Mouse (Mus musculus) gastrocnemius, postnatal 10 days (tissue): ENCODE data around the gene 1810009J06Rik. TPM values are rescaled to one million over a fixed set of nuclear protein-coding genes. Genes with fewer than 3 reads are reported as not detected.
"Not testable (repeated sequence)": the region's sequence is repeated elsewhere in the genome, so short reads cannot be mapped to it uniquely, and the experiment has no call there.

Experiments
- DNase-seq: peaks from one replicate; pipeline ENCODE4 v3.0.0; 2021; ENCODE audit warnings: mixed read lengths
- long read RNA-seq, 2 experiments: library from polyadenylated mRNA; stranded (forward); transcript quantifications; one replicate each; pipeline ENCODE4 v2.0.0; 2021
- total RNA-seq, 2 experiments: library from RNA; stranded (reverse); gene quantifications; 2 replicates each; pipeline ENCODE4 v1.2.3; 2021

1810009J06Rik gene
- total RNA-seq, result not detected
- long read RNA-seq, experiment 1, result 0 reads
- long read RNA-seq, experiment 2, result 0 reads

- not testable (repeated sequence) for DNase-seq
Observed at GRCm38 (mm10) chr6:40964454-40964853, at the start of gene 1810009J06Rik. Gene 1810009J06Rik, plus strand, starts transcription at chr6:40964754.

GRCm38 (mm10) chr6:40919954-40920353 lies 44.6 kb upstream of the 1810009J06Rik start:
- DNase-seq, result no peak

- DNase-seq, result no peak
Observed at GRCm38 (mm10) chr6:40940457-40940856, 24.1 kb upstream of the 1810009J06Rik start, which contains the start of gene 1700074P13Rik. Gene 1700074P13Rik, minus strand, starts transcription at chr6:40940557.

- DNase-seq, result no peak
Observed at GRCm38 (mm10) chr6:40951770-40952169, 12.8 kb upstream of the 1810009J06Rik start, which contains the start of gene Gm4744. Gene Gm4744, minus strand, starts transcription at chr6:40951870.

- no peak for DNase-seq
Observed at GRCm38 (mm10) chr6:40953716-40954115, 10.8 kb upstream of the 1810009J06Rik start.

DNA sequence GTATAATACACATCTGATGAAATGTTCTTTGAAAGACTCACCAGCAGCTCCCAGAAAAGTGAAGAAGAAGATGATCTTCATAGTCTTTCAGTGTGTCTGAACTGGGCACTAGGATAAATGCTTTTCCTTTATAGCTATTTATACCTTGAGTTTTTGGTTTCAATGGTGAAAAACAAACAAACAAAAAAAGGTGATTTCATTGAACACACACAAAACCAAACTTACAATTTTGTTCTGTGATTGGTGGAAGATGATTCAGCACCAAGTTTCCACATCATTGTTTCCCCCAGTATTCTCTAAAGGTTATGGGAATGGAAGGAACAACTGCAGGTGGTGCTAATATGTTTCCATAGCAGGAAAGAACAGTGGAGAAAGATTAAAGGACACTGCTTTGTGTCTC lies 34.8 kb downstream of the 1810009J06Rik start, which contains the start of gene Gm2663:
Gene Gm2663 (minus strand): TSS at position 101 of the 400 bp plus-strand sequence.
- DNase-seq, result not testable (repeated sequence)

DNA sequence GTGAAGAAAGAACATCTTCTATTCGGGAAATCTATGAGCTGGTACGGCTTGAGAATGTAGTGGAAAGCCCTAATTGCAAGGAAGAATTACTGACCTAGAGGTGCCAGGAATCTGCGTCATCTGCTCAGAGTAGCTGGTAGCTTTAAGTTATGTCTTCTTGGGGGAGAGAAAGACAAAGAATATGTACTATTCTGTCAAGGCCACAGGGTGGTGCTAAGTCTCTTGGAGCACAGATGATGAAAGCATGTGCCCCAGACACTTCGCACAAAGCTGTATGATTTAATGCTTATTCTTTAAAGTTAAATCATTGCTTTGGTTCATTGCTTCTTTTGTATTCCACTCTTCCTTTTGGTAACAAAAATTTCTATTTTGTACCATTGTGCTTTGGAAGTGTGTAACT lies 50.5 kb downstream of the 1810009J06Rik start:
- DNase-seq, result no peak

Other genes with a start within 250 kb of the 1810009J06Rik start
- not detected for gene Moxd2, start 77.3 kb upstream of the 1810009J06Rik start, total RNA-seq
- gene Prss58, start 64.4 kb upstream of the 1810009J06Rik start, total RNA-seq, result not detected
- not detected for gene 1700074P13Rik, start 24.2 kb upstream of the 1810009J06Rik start, total RNA-seq
- not detected for gene Gm4744, start 12.9 kb upstream of the 1810009J06Rik start, total RNA-seq
- gene Gm2663, start 34.7 kb downstream of the 1810009J06Rik start, total RNA-seq, result not detected
- not detected for gene 2210010C04Rik, start 70.8 kb downstream of the 1810009J06Rik start, total RNA-seq